Mouse (Mus musculus) pancreas, adult 10 weeks (tissue): ENCODE data around the gene L3mbtl1. TPM values are rescaled to one million over a fixed set of nuclear protein-coding genes. Genes with fewer than 3 reads are reported as not detected.

ENCODE experiments used
- polyA plus RNA-seq: library from polyadenylated mRNA; stranded (reverse); fragments of 350-450 nt; fragmentation: Illumina TruSeq; extraction: RNeasy Lipid Tissue Mini Kit (QIAGEN cat#74804); gene quantifications from one replicate; pipeline ENCODE4 v1.2.3, GENCODE M21; 2015; ENCODE audit warnings: low read depth, low replicate concordance; ENCODE audit not compliant: insufficient read depth

Gene L3mbtl1
- not detected for polyA plus RNA-seq

DNA sequence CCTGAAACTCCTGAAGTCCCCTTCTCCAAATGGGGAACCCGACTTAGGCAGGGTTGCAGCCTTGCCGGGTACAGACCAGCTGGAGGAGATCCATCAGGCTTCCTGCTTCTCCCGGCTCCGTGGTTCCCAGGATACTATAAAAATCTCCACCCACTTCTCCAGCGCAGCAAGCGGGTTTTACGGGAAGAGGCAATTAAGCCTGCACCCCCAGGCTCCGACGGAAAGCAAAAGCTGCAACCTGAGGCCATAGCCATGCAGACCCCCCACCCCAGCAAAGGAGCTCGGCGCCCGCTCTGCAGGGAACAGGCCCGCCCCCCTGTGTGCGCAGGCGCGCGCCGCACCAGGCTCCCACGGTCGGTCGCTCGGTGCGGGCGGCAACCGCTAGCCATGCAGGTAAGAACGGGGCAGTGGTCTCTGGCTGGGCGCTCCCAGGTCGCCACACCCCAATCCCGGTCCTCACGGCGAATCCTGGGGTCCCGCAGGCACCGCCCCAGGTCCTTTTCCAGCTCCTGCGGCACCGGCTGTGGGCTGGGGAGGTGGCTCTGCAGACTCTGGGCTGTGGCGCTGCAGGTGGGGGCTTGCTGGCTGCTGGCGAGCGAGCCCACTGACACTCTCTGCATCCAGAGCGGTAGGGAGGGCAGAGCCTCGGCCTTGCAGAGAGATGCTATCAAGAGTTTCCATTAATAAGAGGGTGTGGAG is at the start of gene L3mbtl1:
Gene L3mbtl1, plus strand, starts transcription at position 325 of the 699 bp plus-strand sequence.

GRCm38 (mm10) chr2:162931123-162931673 is 12.1 kb upstream of the L3mbtl1 start, which contains the start of gene Srsf6:
Gene Srsf6, plus strand, starts transcription at chr2:162931528.

DNA sequence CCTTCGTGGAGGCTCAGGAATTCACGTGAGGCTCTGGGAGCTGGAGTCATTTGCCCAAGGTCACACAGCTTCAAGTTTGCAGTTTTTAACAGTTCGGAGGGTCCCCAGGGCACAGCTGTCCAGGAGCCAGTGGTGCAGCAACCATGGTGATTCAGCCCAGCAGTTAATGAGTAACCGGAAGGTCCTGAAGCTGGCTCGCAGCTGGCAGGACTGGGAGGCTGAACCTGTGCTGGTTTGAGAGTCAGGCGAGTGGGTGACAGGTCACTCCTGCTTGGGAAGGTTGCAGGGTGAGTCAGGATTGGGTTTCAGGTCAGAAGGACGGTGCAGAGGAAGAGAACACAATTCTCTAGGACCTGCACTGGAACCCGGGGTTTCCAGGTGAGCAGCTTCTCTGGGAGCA is 43.9 kb downstream of the L3mbtl1 start, which contains the start of gene Sgk2:
Gene Sgk2, plus strand, starts transcription at position 113 of the 400 bp plus-strand sequence.

DNA sequence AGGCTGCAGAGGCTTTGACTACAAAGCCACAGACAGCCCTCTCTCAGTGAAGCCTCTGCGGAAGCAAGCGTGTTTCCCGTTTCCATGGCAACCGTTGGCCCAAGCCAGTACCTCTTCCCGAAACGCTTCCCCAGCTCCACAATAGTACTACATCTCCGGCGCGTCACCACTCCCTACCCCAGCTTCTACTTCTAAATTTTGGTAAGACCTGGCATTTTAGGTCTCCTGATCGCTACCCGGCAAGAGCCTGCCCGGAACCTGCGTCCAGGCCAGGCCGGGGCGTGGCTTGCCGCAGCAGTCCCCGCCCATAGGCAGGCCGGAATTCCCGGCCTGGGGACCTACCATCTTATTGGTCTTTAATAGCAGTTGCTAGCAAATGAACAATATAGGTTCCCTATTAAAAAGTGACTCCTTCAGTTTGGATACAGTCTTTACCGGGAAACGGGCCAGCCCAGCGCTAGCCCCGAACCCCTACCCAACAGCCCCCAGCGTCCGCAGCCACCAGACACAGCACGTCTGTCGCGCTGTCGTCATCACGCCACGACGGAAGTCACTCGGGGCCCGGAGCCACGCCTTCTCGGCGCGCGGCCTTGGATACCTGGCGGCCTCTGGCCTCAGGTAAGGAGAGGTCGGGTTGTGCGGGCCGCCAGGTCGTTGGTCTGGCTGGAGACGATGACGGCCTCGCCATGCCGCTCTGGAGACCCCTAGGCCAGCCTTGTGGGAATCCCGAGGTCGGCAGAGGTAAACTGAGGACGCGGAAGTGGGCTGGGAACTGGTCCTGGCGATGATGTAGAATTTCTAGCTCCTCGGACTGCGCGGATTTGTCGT is 73.9 kb downstream of the L3mbtl1 start, which contains the start of gene Ift52:
Gene Ift52, plus strand, starts transcription at position 439 of the 828 bp plus-strand sequence.

Other genes starting within 250 kb of the L3mbtl1 start
- 254 TPM for gene Srsf6, start 11.9 kb upstream of the L3mbtl1 start, polyA plus RNA-seq
- 1.7 TPM for gene Sgk2, start 43.9 kb downstream of the L3mbtl1 start, polyA plus RNA-seq
- gene Ift52, start 73.9 kb downstream of the L3mbtl1 start, polyA plus RNA-seq = 6.0 TPM
- 1.2 TPM for gene Mybl2, start 111.2 kb downstream of the L3mbtl1 start, polyA plus RNA-seq
- gene Gtsf1l, start 144.4 kb downstream of the L3mbtl1 start, polyA plus RNA-seq = not detected